Mouse (Mus musculus) midbrain, embryonic 14.5 days (tissue): ENCODE data around the gene Oas1c. TPM values are rescaled to one million over a fixed set of nuclear protein-coding genes. Genes with fewer than 3 reads are reported as not detected.
A peak's percentile ranks its signal among the peaks of the same experiment; 100 is the strongest.
"Not testable (repeated sequence)": the region's sequence is repeated elsewhere in the genome, so short reads cannot be mapped to it uniquely, and the experiment has no call there.

Source experiments
- ATAC-seq: fragments of 200-750 bp; cut with Nextera tagmentation; 2 replicates; pipeline ENCODE4 v1.8.0; 2017; ENCODE audit warnings: moderate number of reproducible peaks, moderate library complexity; ENCODE audit not compliant: low FRiP score, low TSS enrichment
- DNase-seq: peaks from one replicate; pipeline ENCODE4 v3.0.0-alpha.2; 2015
- H3K27ac ChIP-seq: fragments of 300-500 bp; sonication (generic); replicated peaks from 2 replicates; pipeline ENCODE4 v1.5.1; 2014; ENCODE audit warnings: mild to moderate bottlenecking, low read depth, low read length, moderate library complexity
- H3K27me3 ChIP-seq: fragments of 300-500 bp; sonication (generic); 2 replicates; pipeline ENCODE4 v1.6.1; 2014; ENCODE audit warnings: low read length, control low read depth, mixed read lengths; ENCODE audit not compliant: control insufficient read depth, insufficient read depth
- H3K36me3 ChIP-seq: fragments of 300-500 bp; sonication (generic); 2 replicates; pipeline ENCODE4 v1.6.1; 2014; ENCODE audit warnings: low read length, control low read depth; ENCODE audit not compliant: control insufficient read depth, insufficient read depth
- H3K4me1 ChIP-seq: fragments of 300-500 bp; sonication (generic); 2 replicates; pipeline ENCODE4 v1.6.1; 2014; ENCODE audit warnings: mild to moderate bottlenecking, antibody characterized with exemption, low read length, control low read depth; ENCODE audit not compliant: control insufficient read depth, insufficient read depth
- H3K4me2 ChIP-seq: fragments of 300-500 bp; sonication (generic); 2 replicates; pipeline ENCODE4 v1.6.1; 2014; ENCODE audit warnings: mild to moderate bottlenecking, low read length, moderate library complexity
- H3K4me3 ChIP-seq: fragments of 300-500 bp; sonication (generic); replicated peaks from 2 replicates; pipeline ENCODE4 v1.5.1; 2014; ENCODE audit warnings: low read depth, low read length
- H3K9ac ChIP-seq: fragments of 300-500 bp; sonication (generic); replicated peaks from 2 replicates; pipeline ENCODE4 v1.6.1; 2014; ENCODE audit warnings: mild to moderate bottlenecking, low read length, moderate library complexity
- H3K9me3 ChIP-seq: fragments of 300-500 bp; sonication (generic); 2 replicates; pipeline ENCODE4 v1.6.1; 2016; ENCODE audit warnings: low read length, control low read depth, mixed read lengths; ENCODE audit not compliant: control insufficient read depth
- WGBS: fragments of 180-500 bp; shearing (Covaris S2); extraction: QIAGEN DNeasy Blood & Tissue Kit; methylation state at CpG from one replicate; pipeline ENCODE4 v1.1.7; 2014; 5-methylcytosine and 5-hydroxymethylcytosine counted together
- polyA plus RNA-seq: library from polyadenylated mRNA; unstranded; fragments of >200 nt; fragmentation: Nextera tagmentation; extraction: Ambion mirVana; gene quantifications from 2 replicates; pipeline ENCODE4 v1.2.1, GENCODE M21; 2014

The Oas1c gene
- polyA plus RNA-seq, 1 experiment from 2014 or later = 0.36 TPM

GRCm38 (mm10) chr5:120798943-120799342, 13.4 kb downstream of the Oas1c start:
- not testable (repeated sequence) for H3K4me3 ChIP-seq, H3K4me2 ChIP-seq, ATAC-seq, DNase-seq, H3K4me1 ChIP-seq, H3K27ac ChIP-seq, H3K9ac ChIP-seq, H3K27me3 ChIP-seq, H3K36me3 ChIP-seq, H3K9me3 ChIP-seq
- WGBS = 57% methylated on average over 2 of the region's 2 CpGs

GRCm38 (mm10) chr5:120798147-120798546, 14.2 kb downstream of the Oas1c start:
- not testable (repeated sequence) for ATAC-seq, H3K4me2 ChIP-seq, H3K27ac ChIP-seq, H3K4me3 ChIP-seq, H3K27me3 ChIP-seq, H3K9ac ChIP-seq, H3K4me1 ChIP-seq, DNase-seq, H3K9me3 ChIP-seq, H3K36me3 ChIP-seq
- WGBS = 78% methylated on average over 5 of the region's 5 CpGs

DNA sequence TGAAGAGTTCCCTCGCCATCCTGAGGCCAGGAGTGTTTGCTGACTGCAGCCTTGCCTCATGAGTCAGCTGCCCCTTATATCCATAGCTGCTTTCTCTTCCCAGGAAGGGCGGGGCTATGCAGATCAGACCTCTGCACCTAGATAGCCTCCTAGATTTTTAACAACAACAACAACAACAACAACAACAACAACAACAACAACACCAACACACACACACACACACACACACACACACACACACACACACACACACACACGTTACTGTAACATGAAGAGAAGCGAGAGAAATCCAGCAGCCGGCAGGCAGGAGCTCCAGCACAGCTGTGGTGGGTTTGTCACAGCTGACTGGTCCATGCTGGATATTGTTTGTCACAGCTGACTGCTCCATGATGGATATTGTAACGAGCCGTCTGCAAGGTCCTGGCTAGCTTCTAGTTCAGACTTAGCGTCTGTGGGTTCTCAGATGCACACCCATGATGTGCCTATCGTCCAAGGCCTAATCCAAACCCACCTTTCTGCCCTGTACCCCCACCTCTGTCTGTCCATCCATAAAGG, 16.8 kb downstream of the Oas1c start, which contains the start of gene Oas1e:
Gene Oas1e, minus strand, starts transcription at position 51 of the 555 bp plus-strand sequence.
- H3K27me3 ChIP-seq, H3K9ac ChIP-seq, ATAC-seq, H3K9me3 ChIP-seq, H3K36me3 ChIP-seq, H3K4me1 ChIP-seq, DNase-seq, H3K4me2 ChIP-seq, H3K27ac ChIP-seq, H3K4me3 ChIP-seq: not testable (repeated sequence)
- 65% methylated on average over 9 of the region's 9 CpGs for WGBS

- WGBS = 25% methylated on average over 2 of the region's 2 CpGs
- no peaks in the 10 kb centered on the region for H3K36me3 ChIP-seq
- no peaks in the 10 kb centered on the region for H3K4me1 ChIP-seq
- H3K27ac ChIP-seq = no peak overlapping the region
- DNase-seq (peak; percentile 73), ATAC-seq (no peak)
- no peak overlapping the region for H3K4me2 ChIP-seq
- no peaks in the 10 kb centered on the region for H3K9me3 ChIP-seq
- no peak overlapping the region for H3K9ac ChIP-seq
- no peaks in the 10 kb centered on the region for H3K27me3 ChIP-seq
- H3K4me3 ChIP-seq = no peak overlapping the region
Observed at GRCm38 (mm10) chr5:120793043-120793442, 19.3 kb downstream of the Oas1c start.

DNA sequence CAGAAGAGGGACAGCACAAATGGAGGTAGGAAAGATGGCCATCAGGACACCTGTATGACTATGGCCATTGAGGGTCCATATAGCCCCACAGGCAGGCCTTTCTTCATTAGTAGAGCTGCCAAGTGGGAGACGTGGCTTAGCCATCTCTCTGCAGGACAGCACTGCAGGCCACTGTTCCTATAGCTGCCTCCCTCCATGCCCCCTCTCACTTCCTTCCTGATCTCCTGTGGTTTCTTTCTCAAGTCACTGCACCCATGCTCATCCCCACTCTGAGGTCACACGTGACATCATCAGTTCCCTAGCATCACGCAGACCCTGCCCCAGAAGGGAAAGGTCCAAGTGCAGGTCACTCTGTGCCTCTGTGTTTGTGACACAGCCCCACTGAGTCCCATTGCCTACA, 25.3 kb downstream of the Oas1c start:
- H3K27me3 ChIP-seq = no peaks in the 10 kb centered on the region
- DNase-seq = no peak
- no peak for ATAC-seq
- WGBS = 59% methylated on average over 3 of the region's 3 CpGs
- no peak overlapping the region for H3K9ac ChIP-seq
- H3K36me3 ChIP-seq = no peaks in the 10 kb centered on the region
- H3K4me1 ChIP-seq = no peaks in the 10 kb centered on the region
- no peak overlapping the region for H3K4me3 ChIP-seq
- H3K4me2 ChIP-seq = no peak overlapping the region
- H3K27ac ChIP-seq = no peak overlapping the region
- H3K9me3 ChIP-seq = no peaks in the 10 kb centered on the region

DNA sequence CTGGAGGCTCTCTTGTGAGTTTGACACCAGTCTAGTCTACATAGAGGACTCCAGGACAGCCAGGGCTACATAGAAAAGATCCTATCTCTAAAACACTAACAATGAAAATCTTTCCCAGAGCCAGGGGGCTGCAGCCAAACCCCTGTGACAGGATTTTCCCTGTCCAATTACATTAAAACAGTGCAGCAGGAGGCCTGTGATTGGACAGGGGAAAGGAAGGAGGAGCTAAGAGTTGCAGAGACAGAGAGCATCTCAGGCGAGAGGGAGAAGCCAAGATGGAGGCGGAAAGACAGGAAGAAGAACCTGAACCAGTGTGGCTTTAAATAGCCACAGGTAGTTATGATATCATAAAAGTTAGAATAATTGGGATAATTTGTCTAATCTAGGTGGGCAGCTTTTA, 29.9 kb downstream of the Oas1c start:
- no peak overlapping the region for H3K27ac ChIP-seq
- DNase-seq (no peak), ATAC-seq (no peak)
- no peaks in the 10 kb centered on the region for H3K4me1 ChIP-seq
- H3K4me2 ChIP-seq = no peak overlapping the region
- H3K4me3 ChIP-seq = no peak overlapping the region
- H3K27me3 ChIP-seq = no peaks in the 10 kb centered on the region
- H3K9ac ChIP-seq = no peak overlapping the region
- WGBS = 76% methylated on average over 2 of the region's 2 CpGs
- H3K36me3 ChIP-seq = no peaks in the 10 kb centered on the region
- H3K9me3 ChIP-seq = no peaks in the 10 kb centered on the region

GRCm38 (mm10) chr5:120781646-120782045, 30.7 kb downstream of the Oas1c start:
- H3K4me1 ChIP-seq = no peaks in the 10 kb centered on the region
- no peak for ATAC-seq
- no peak for DNase-seq
- no peak overlapping the region for H3K4me2 ChIP-seq
- H3K36me3 ChIP-seq = no peaks in the 10 kb centered on the region
- H3K9me3 ChIP-seq = no peaks in the 10 kb centered on the region
- 94% methylated on average over 1 of the region's 1 CpGs for WGBS
- H3K4me3 ChIP-seq = no peak overlapping the region
- H3K27ac ChIP-seq = no peak overlapping the region
- H3K27me3 ChIP-seq = no peaks in the 10 kb centered on the region
- H3K9ac ChIP-seq = no peak overlapping the region

- H3K36me3 ChIP-seq = no peaks in the 10 kb centered on the region
- DNase-seq = no peak
- H3K4me1 ChIP-seq = no peaks in the 10 kb centered on the region
- H3K9ac ChIP-seq = no peak overlapping the region
- H3K27me3 ChIP-seq = no peaks in the 10 kb centered on the region
- WGBS = 65% methylated on average over 3 of the region's 3 CpGs
- H3K27ac ChIP-seq = no peak overlapping the region
- no peak for ATAC-seq
- H3K9me3 ChIP-seq = no peaks in the 10 kb centered on the region
- no peak overlapping the region for H3K4me3 ChIP-seq
- H3K4me2 ChIP-seq = no peak overlapping the region
Observed at GRCm38 (mm10) chr5:120779922-120780321, 32.4 kb downstream of the Oas1c start.

- ATAC-seq (no peak), DNase-seq (no peak)
- 76% methylated on average over 2 of the region's 2 CpGs for WGBS
- no peak overlapping the region for H3K4me2 ChIP-seq
- H3K36me3 ChIP-seq = no peaks in the 10 kb centered on the region
- no peaks in the 10 kb centered on the region for H3K9me3 ChIP-seq
- H3K27me3 ChIP-seq = no peaks in the 10 kb centered on the region
- H3K27ac ChIP-seq = no peak overlapping the region
- no peak overlapping the region for H3K4me3 ChIP-seq
- H3K9ac ChIP-seq = no peak overlapping the region
- H3K4me1 ChIP-seq = no peaks in the 10 kb centered on the region
Observed at GRCm38 (mm10) chr5:120778941-120779340, 33.4 kb downstream of the Oas1c start.
